Mouse (Mus musculus): ENCODE results near the gene Cnot10.
"Not testable (repeated sequence)": the region's sequence is repeated elsewhere in the genome, so short reads cannot be mapped to it uniquely, and the experiment has no call there.

Gene Cnot10

GRCm38 (mm10) chr9:114650938-114651634 lies 11.1 kb upstream of the Cnot10 start:
- no peak for DNase-seq (ENCODE audit: low spot score)

GRCm38 (mm10) chr9:114649371-114649770 lies 9.4 kb upstream of the Cnot10 start:
- DNase-seq (ENCODE audit: low spot score) = no peak

GRCm38 (mm10) chr9:114648472-114648871 lies 8.5 kb upstream of the Cnot10 start:
- DNase-seq (ENCODE audit: low spot score) = not testable (repeated sequence)

- no peak for DNase-seq (ENCODE audit: low spot score)
Measured at GRCm38 (mm10) chr9:114647506-114648432, 7.8 kb upstream of the Cnot10 start.

GRCm38 (mm10) chr9:114646556-114647505 lies 6.8 kb upstream of the Cnot10 start:
- DNase-seq (ENCODE audit: low spot score) = no peak

GRCm38 (mm10) chr9:114639186-114639748 lies 717 bp downstream of the Cnot10 start:
- no peak for DNase-seq (ENCODE audit: low spot score)

GRCm38 (mm10) chr9:114636751-114637150 lies 3.2 kb downstream of the Cnot10 start:
- DNase-seq (ENCODE audit: low spot score) = no peak

GRCm38 (mm10) chr9:114636150-114636549 lies 3.8 kb downstream of the Cnot10 start:
- DNase-seq (ENCODE audit: low spot score) = no peak

GRCm38 (mm10) chr9:114632331-114632730 lies 7.7 kb downstream of the Cnot10 start:
- DNase-seq (ENCODE audit: low spot score) = no peak

- DNase-seq (ENCODE audit: low spot score) = no peak
Measured at GRCm38 (mm10) chr9:114626726-114627125, 13.3 kb downstream of the Cnot10 start.

- DNase-seq (ENCODE audit: low spot score) = no peak
Measured at GRCm38 (mm10) chr9:114624178-114624577, 15.8 kb downstream of the Cnot10 start.

- DNase-seq (ENCODE audit: low spot score) = no peak
Measured at GRCm38 (mm10) chr9:114621149-114621548, 18.8 kb downstream of the Cnot10 start.

GRCm38 (mm10) chr9:114614176-114614953 lies 25.6 kb downstream of the Cnot10 start:
- no peak for DNase-seq (ENCODE audit: low spot score)

- DNase-seq (ENCODE audit: low spot score) = no peak
Measured at GRCm38 (mm10) chr9:114613026-114613425, 27.0 kb downstream of the Cnot10 start.

GRCm38 (mm10) chr9:114612566-114612965 lies 27.4 kb downstream of the Cnot10 start:
- no peak for DNase-seq (ENCODE audit: low spot score)

- DNase-seq (ENCODE audit: low spot score) = no peak
Measured at GRCm38 (mm10) chr9:114610266-114610665, 29.7 kb downstream of the Cnot10 start.

GRCm38 (mm10) chr9:114603876-114604540 lies 36.0 kb downstream of the Cnot10 start:
- DNase-seq (ENCODE audit: low spot score) = peak; percentile 49

GRCm38 (mm10) chr9:114601096-114601495 lies 38.9 kb downstream of the Cnot10 start:
- no peak for DNase-seq (ENCODE audit: low spot score)

- DNase-seq (ENCODE audit: low spot score) = no peak
Measured at GRCm38 (mm10) chr9:114585017-114585345, 55.0 kb downstream of the Cnot10 start.
